Mouse (Mus musculus) gastrocnemius, adult 2 months (tissue): ENCODE results near the gene Tceanc2. TPM values are rescaled to one million over a fixed set of nuclear protein-coding genes. Genes with fewer than 3 reads are reported as not detected.

Source experiments
- DNase-seq: peaks from one replicate; pipeline ENCODE4 v3.0.0; 2022
- H3K27ac ChIP-seq: fragments of 200-600 bp; 2 replicates; pipeline ENCODE4 v1.8.1; 2022; ENCODE audit warnings: mild to moderate bottlenecking
- H3K4me3 ChIP-seq: fragments of 200-600 bp; 2 replicates; pipeline ENCODE4 v1.8.1; 2022; ENCODE audit warnings: mild to moderate bottlenecking, moderate library complexity
- CTCF ChIP-seq: fragments of 200-600 bp; IDR thresholded peaks from 2 replicates; pipeline ENCODE4 v1.8.1; 2022; ENCODE audit warnings: antibody characterized with exemption, mild to moderate bottlenecking, moderate library complexity
- intact Hi-C: fragments of 180-260 bp; cut with DNase I; formaldehyde crosslinking; loops from one replicate; pipeline ENCODE4 v1.15.1; 2025
- total RNA-seq, 2 experiments: library from RNA; stranded (reverse); gene quantifications; 2 replicates each; pipeline ENCODE4 v1.2.3; 2021

Gene Tceanc2
- total RNA-seq, 2 experiments from 2014 or later = 12.6 to 13.2 TPM

- peak; percentile 44 for DNase-seq
- no peak overlapping the region for H3K4me3 ChIP-seq
- intact Hi-C loops = no loop called here
- TF ChIP-seq CTCF = no peak
- H3K27ac ChIP-seq = no peak overlapping the region
Measured at GRCm38 (mm10) chr4:107084858-107085257, 94.1 kb downstream of the Tceanc2 start.

GRCm38 (mm10) chr4:107084343-107084742 lies 94.6 kb downstream of the Tceanc2 start:
- DNase-seq = no peak
- Histone ChIP-seq H3K4me3 (no peak overlapping the region), H3K27ac (no peak overlapping the region)
- TF ChIP-seq CTCF = no peak
- intact Hi-C loops = no loop called here

Other genes with a start within 250 kb of the Tceanc2 start
- gene Mrpl37, start 112.2 kb downstream of the Tceanc2 start, total RNA-seq = 10 to 100 TPM; 80.8 to 97.5 TPM
- gene Cyb5rl, start 112.1 kb downstream of the Tceanc2 start, total RNA-seq = 10 to 100 TPM; 16.3 to 20.1 TPM
- not detected for gene Cdcp2, start 82.2 kb downstream of the Tceanc2 start, total RNA-seq
- 10 to 100 TPM; 68.2 to 84.3 TPM for gene Tmem59, start 717 bp downstream of the Tceanc2 start, total RNA-seq
- gene Ldlrad1, start 30.1 kb upstream of the Tceanc2 start, total RNA-seq = not detected
- 1 to 10 TPM; 8.0 to 8.2 TPM for gene Lrrc42, start 74.4 kb upstream of the Tceanc2 start, total RNA-seq
- gene Hspb11, start 74.5 kb upstream of the Tceanc2 start, total RNA-seq = 10 to 100 TPM in 1 of 2 experiments, 1 to 10 TPM in 1; 8.1 to 10.8 TPM
- gene Dio1, start 128.1 kb upstream of the Tceanc2 start, total RNA-seq = under 1 TPM in 1 of 2 experiments, not detected in 1; 0.22 TPM
- 10 to 100 TPM in 1 of 2 experiments, 1 to 10 TPM in 1; 8.2 to 10.1 TPM for gene Yipf1, start 135.2 kb upstream of the Tceanc2 start, total RNA-seq
- gene Ndc1, start 188.7 kb upstream of the Tceanc2 start, total RNA-seq = 1 to 10 TPM; 6.0 to 8.4 TPM